Mouse (Mus musculus) liver, adult 2 months (tissue): ENCODE data around the gene Nrgn.

Experiments used
- CTCF ChIP-seq: fragments of 200-500 bp; IDR thresholded peaks from 2 replicates; pipeline ENCODE4 v1.5.1; 2011; ENCODE audit warnings: low read depth, low read length, control low read depth
- POLR2A ChIP-seq: fragments of 200-500 bp; IDR thresholded peaks from 2 replicates; pipeline ENCODE4 v1.6.1; 2011; ENCODE audit warnings: low read length, control low read depth; ENCODE audit not compliant: insufficient read depth; ENCODE audit errors: extremely low read depth

GRCm38 (mm10) chr9:37554279-37554678 lies 1.6 kb upstream of the Nrgn start:
- no peak for TF ChIP-seq POLR2A
- no peak for TF ChIP-seq CTCF
